ENCODE assay signal across 11 mouse cellular contexts in the genomic region with DNA sequence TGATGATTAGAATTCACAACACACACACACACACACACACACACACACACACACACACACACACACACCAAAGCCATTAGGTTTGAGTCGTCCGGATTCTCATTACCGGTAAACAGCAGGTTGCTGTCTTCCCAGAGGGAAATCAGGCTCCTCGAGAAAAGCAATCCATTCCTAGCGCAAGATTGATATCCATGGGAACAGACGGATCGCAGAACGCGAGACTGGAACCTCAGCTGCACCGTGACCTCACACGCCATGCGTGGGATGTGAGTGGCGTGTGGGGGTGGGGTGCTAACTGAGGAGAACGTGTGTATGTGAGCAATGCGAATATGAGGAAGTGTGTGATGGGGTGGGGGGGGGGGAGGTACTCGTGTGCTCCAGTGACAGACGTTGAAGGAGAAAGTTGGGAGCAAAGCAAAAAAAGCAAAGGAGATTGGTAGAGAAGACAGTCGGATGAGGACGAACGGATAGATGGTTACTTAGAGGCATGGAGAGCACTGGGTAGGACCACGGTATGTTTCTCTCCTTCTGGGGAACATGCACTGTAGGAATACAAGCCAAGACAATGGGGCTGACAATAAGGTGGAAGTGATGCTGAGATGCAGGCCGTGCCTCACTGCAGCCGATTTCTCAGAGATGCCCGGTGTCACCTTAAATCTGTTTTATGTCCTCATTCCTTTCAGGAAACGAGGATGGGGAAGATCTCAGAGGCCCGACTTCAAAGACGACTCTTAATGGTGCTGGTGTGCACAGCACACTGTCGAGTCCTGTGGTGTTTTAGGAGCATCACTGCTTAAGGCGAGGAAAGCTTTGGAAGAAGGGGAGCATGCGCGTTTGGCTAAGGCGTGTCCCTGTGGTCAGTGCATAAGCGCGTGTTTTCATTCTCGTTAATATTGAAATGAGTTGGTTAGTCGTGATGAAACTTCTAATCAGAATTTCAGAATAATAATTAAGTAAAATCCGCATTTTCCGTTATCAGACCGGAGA.
DNase-seq lines count a peak whose midpoint lies in the region; ATAC-seq lines count a peak whose summit lies in the region.
"Had no signal": no experiment of that assay in that cellular context is flagged by ENCODE, and none has a peak within 500 bp of the region (broad histone marks: within the 10 kb centered on the region; RNA-seq: fewer than 3 reads in every experiment).

No protein-coding gene starts in this region.

- no peak for DNase-seq in midbrain, embryonic 10.5 days (ENCODE audit: low spot score)
- peak; percentile 32 to 44 for DNase-seq in left cerebral cortex, adult 9 months (ENCODE audit: low spot score in 2 of 2)
- DNase-seq in right cerebral cortex, postnatal 14 days, result peak; percentile 72
- DNase-seq in urinary bladder, adult 18-20 months (ENCODE audit: low spot score in 2 of 2), result no peak
- no peak for DNase-seq in cerebellum, adult 11-12 months
- DNase-seq: gastrocnemius, adult 2 months; kidney, postnatal 10 days; liver, embryonic 13.5 days had no signal

- no peaks in the 10 kb centered on the region for H3K9me3 ChIP-seq in midbrain, embryonic 13.5 days
- H3K9me3 ChIP-seq in midbrain, embryonic 10.5 days (replicated peaks), result no peaks in the 10 kb centered on the region
- no peaks in the 10 kb centered on the region for H3K9me3 ChIP-seq in hindbrain, embryonic 15.5 days
- H3K9me3 ChIP-seq: liver, embryonic 13.5 days; stomach, embryonic 15.5 days had no signal

- H3K27ac ChIP-seq in midbrain, embryonic 13.5 days, result no peak overlapping the region
- H3K27ac ChIP-seq in midbrain, embryonic 10.5 days (replicated peaks), result no peak overlapping the region
- no peak overlapping the region for H3K27ac ChIP-seq in hindbrain, embryonic 15.5 days (replicated peaks)
- H3K27ac ChIP-seq: gastrocnemius, adult 2 months; liver, embryonic 13.5 days; stomach, embryonic 15.5 days had no signal

- H3K4me3 ChIP-seq in midbrain, embryonic 13.5 days (replicated peaks), result no peak overlapping the region
- no peak overlapping the region for H3K4me3 ChIP-seq in midbrain, embryonic 10.5 days
- no peak overlapping the region for H3K4me3 ChIP-seq in hindbrain, embryonic 15.5 days
- H3K4me3 ChIP-seq: gastrocnemius, adult 2 months; liver, embryonic 13.5 days; stomach, embryonic 15.5 days had no signal

- H3K36me3 ChIP-seq in midbrain, embryonic 13.5 days, result no peaks in the 10 kb centered on the region
- no peaks in the 10 kb centered on the region for H3K36me3 ChIP-seq in midbrain, embryonic 10.5 days
- no peaks in the 10 kb centered on the region for H3K36me3 ChIP-seq in hindbrain, embryonic 15.5 days
- H3K36me3 ChIP-seq: liver, embryonic 13.5 days; stomach, embryonic 15.5 days had no signal

- no peak overlapping the region for H3K9ac ChIP-seq in midbrain, embryonic 13.5 days (replicated peaks)
- H3K9ac ChIP-seq in hindbrain, embryonic 15.5 days, result no peak overlapping the region
- H3K9ac ChIP-seq: liver, embryonic 13.5 days; stomach, embryonic 15.5 days had no signal

- H3K27me3 ChIP-seq in midbrain, embryonic 13.5 days, result no peaks in the 10 kb centered on the region
- H3K27me3 ChIP-seq in midbrain, embryonic 10.5 days (ENCODE audit: low read depth, poor library complexity, severe bottlenecking), result no peaks in the 10 kb centered on the region
- no peaks in the 10 kb centered on the region for H3K27me3 ChIP-seq in hindbrain, embryonic 15.5 days
- H3K27me3 ChIP-seq: liver, embryonic 13.5 days; stomach, embryonic 15.5 days had no signal

- WGBS in midbrain, embryonic 13.5 days, result 77% methylated on average over 39 of the region's 39 CpGs
- 92% methylated on average over 39 of the region's 39 CpGs for WGBS in midbrain, embryonic 10.5 days
- WGBS in hindbrain, embryonic 15.5 days, result 65% methylated on average over 39 of the region's 39 CpGs

- H3K4me2 ChIP-seq in midbrain, embryonic 13.5 days (replicated peaks), result no peak overlapping the region
- H3K4me2 ChIP-seq in hindbrain, embryonic 15.5 days, result peak overlapping the region; percentile 34
- H3K4me2 ChIP-seq: liver, embryonic 13.5 days; stomach, embryonic 15.5 days had no signal

- peak; percentile 64; the same call in 1 of the 2 replicates for ATAC-seq in midbrain, embryonic 13.5 days
- peak; percentile 61; the same call in 1 of the 2 replicates for ATAC-seq in hindbrain, embryonic 15.5 days (ENCODE audit: low FRiP score, low read depth)

- H3K4me1 ChIP-seq in midbrain, embryonic 13.5 days (replicated peaks), result no peaks in the 10 kb centered on the region
- no peaks in the 10 kb centered on the region for H3K4me1 ChIP-seq in midbrain, embryonic 10.5 days
- peaks cover 5% of the 10 kb centered on the region for H3K4me1 ChIP-seq in hindbrain, embryonic 15.5 days (replicated peaks)
- H3K4me1 ChIP-seq: liver, embryonic 13.5 days; stomach, embryonic 15.5 days had no signal

Comparison
In these comparisons a context has a peak if more than half of its experiments do, and no peak if none do; other contexts are left out.
1. DNase-seq: peak in left cerebral cortex, adult 9 months (2 of 2) and right cerebral cortex, postnatal 14 days (single experiment); none in midbrain, embryonic 10.5 days (single experiment), urinary bladder, adult 18-20 months (0 of 2) and cerebellum, adult 11-12 months (single experiment).